Mouse (Mus musculus): ENCODE data around the gene Gcn1l1. TPM values are rescaled to one million over a fixed set of nuclear protein-coding genes. Genes with fewer than 3 reads are reported as not detected.

Gcn1l1 gene
- polyA plus RNA-seq, 1 experiment from 2014 or later = 35.1 TPM

- no peak for ATAC-seq (ENCODE audit: insufficient read depth, low FRiP score)
- no peaks in the 10 kb centered on the region for H3K9me3 ChIP-seq (replicated peaks; ENCODE audit: control insufficient read depth, low read length)
- H3K4me3 ChIP-seq (replicated peaks; ENCODE audit: low read length) = peak overlapping the region; percentile 72; the same call in 1 of the 2 replicates
- no peaks in the 10 kb centered on the region for H3K27me3 ChIP-seq (ENCODE audit: control insufficient read depth, insufficient read depth, low read length)
- 40% methylated on average over 5 of the region's 5 CpGs for WGBS
- no peak overlapping the region for H3K9ac ChIP-seq (ENCODE audit: low read length)
- H3K4me1 ChIP-seq (ENCODE audit: control insufficient read depth, insufficient read depth, low read length) = peaks cover 30% of the 10 kb centered on the region
- H3K4me2 ChIP-seq (ENCODE audit: low read depth, low read length) = peak overlapping the region; percentile 84
- H3K36me3 ChIP-seq (ENCODE audit: control insufficient read depth, insufficient read depth, low read length) = peaks cover 15% of the 10 kb centered on the region
- H3K27ac ChIP-seq (ENCODE audit: low read length) = no peak overlapping the region
These were observed 1.1 kb upstream of the Gcn1l1 start for GRCm38 (mm10) chr5:115563771-115564585.

GRCm38 (mm10) chr5:115565403-115565802 is 349 bp downstream of the Gcn1l1 start:
- 2% methylated on average over 46 of the region's 46 CpGs for WGBS
- peaks cover 15% of the 10 kb centered on the region for H3K36me3 ChIP-seq (ENCODE audit: control insufficient read depth, insufficient read depth, low read length)
- peaks cover 27% of the 10 kb centered on the region for H3K4me1 ChIP-seq (ENCODE audit: control insufficient read depth, insufficient read depth, low read length)
- peak; percentile 57; the same call in 1 of the 2 replicates for ATAC-seq (ENCODE audit: insufficient read depth, low FRiP score)
- H3K4me2 ChIP-seq (ENCODE audit: low read depth, low read length) = peak overlapping the region; percentile 84
- no peak overlapping the region for H3K27ac ChIP-seq (ENCODE audit: low read length)
- no peaks in the 10 kb centered on the region for H3K9me3 ChIP-seq (replicated peaks; ENCODE audit: control insufficient read depth, low read length)
- H3K27me3 ChIP-seq (ENCODE audit: control insufficient read depth, insufficient read depth, low read length) = no peaks in the 10 kb centered on the region
- H3K9ac ChIP-seq (ENCODE audit: low read length) = peak overlapping the region; percentile 94
- peak overlapping the region; percentile 72 for H3K4me3 ChIP-seq (replicated peaks; ENCODE audit: low read length)

GRCm38 (mm10) chr5:115568681-115569080 is 3.6 kb downstream of the Gcn1l1 start:
- no peak for ATAC-seq (ENCODE audit: insufficient read depth, low FRiP score)
- H3K4me2 ChIP-seq (ENCODE audit: low read depth, low read length) = no peak overlapping the region

GRCm38 (mm10) chr5:115569308-115569707 is 4.3 kb downstream of the Gcn1l1 start:
- H3K27ac ChIP-seq (ENCODE audit: low read length) = no peak overlapping the region
- peaks cover 16% of the 10 kb centered on the region for H3K4me1 ChIP-seq (ENCODE audit: control insufficient read depth, insufficient read depth, low read length)
- peak overlapping the region; percentile 36; the same call in 1 of the 2 replicates for H3K9ac ChIP-seq (ENCODE audit: low read length)
- H3K36me3 ChIP-seq (ENCODE audit: control insufficient read depth, insufficient read depth, low read length) = 0 out of 2 replicates have a peak, but pooled peaks cover 9% of the 10 kb centered on the region
- no peak overlapping the region for H3K4me3 ChIP-seq (replicated peaks; ENCODE audit: low read length)
- no peak for ATAC-seq (ENCODE audit: insufficient read depth, low FRiP score)
- 67% methylated on average over 11 of the region's 11 CpGs for WGBS
- no peak overlapping the region for H3K4me2 ChIP-seq (ENCODE audit: low read depth, low read length)
- no peaks in the 10 kb centered on the region for H3K27me3 ChIP-seq (ENCODE audit: control insufficient read depth, insufficient read depth, low read length)
- H3K9me3 ChIP-seq (replicated peaks; ENCODE audit: control insufficient read depth, low read length) = no peaks in the 10 kb centered on the region

More at GRCm38 (mm10) chr5:115568681-115569080, 3.6 kb downstream of the Gcn1l1 start:
- Histone ChIP-seq H3K4me3 (replicated peaks; ENCODE audit: low read length) (no peak overlapping the region), H3K9me3 (replicated peaks; ENCODE audit: control insufficient read depth, low read length) (no peaks in the 10 kb centered on the region), H3K36me3 (ENCODE audit: control insufficient read depth, insufficient read depth, low read length) (0 out of 2 replicates have a peak, but pooled peaks cover 7% of the 10 kb centered on the region), H3K9ac (ENCODE audit: low read length) (no peak overlapping the region), H3K4me1 (ENCODE audit: control insufficient read depth, insufficient read depth, low read length) (peaks cover 17% of the 10 kb centered on the region), H3K27me3 (ENCODE audit: control insufficient read depth, insufficient read depth, low read length) (no peaks in the 10 kb centered on the region), H3K27ac (ENCODE audit: low read length) (peak overlapping the region; percentile 23; the same call in 1 of the 2 replicates)
- 46% methylated on average over 10 of the region's 10 CpGs for WGBS

- Histone ChIP-seq H3K4me1 (ENCODE audit: control insufficient read depth, insufficient read depth, low read length) (peaks cover 12% of the 10 kb centered on the region), H3K4me2 (ENCODE audit: low read depth, low read length) (no peak overlapping the region), H3K27me3 (ENCODE audit: control insufficient read depth, insufficient read depth, low read length) (no peaks in the 10 kb centered on the region), H3K9ac (ENCODE audit: low read length) (no peak overlapping the region), H3K4me3 (replicated peaks; ENCODE audit: low read length) (no peak overlapping the region), H3K27ac (ENCODE audit: low read length) (no peak overlapping the region), H3K9me3 (replicated peaks; ENCODE audit: control insufficient read depth, low read length) (no peaks in the 10 kb centered on the region), H3K36me3 (ENCODE audit: control insufficient read depth, insufficient read depth, low read length) (0 out of 2 replicates have a peak, but pooled peaks cover 10% of the 10 kb centered on the region)
- 90% methylated on average over 4 of the region's 4 CpGs for WGBS
- no peak for ATAC-seq (ENCODE audit: insufficient read depth, low FRiP score)
These were observed 4.7 kb downstream of the Gcn1l1 start for GRCm38 (mm10) chr5:115569721-115570120.

GRCm38 (mm10) chr5:115571086-115571485 is 6.0 kb downstream of the Gcn1l1 start:
- H3K36me3 ChIP-seq (ENCODE audit: control insufficient read depth, insufficient read depth, low read length) = peaks cover 19% of the 10 kb centered on the region; the same call in 1 of the 2 replicates

GRCm38 (mm10) chr5:115572679-115573535 is 7.9 kb downstream of the Gcn1l1 start:
- 55% methylated on average over 17 of the region's 17 CpGs for WGBS
- Histone ChIP-seq H3K27ac (ENCODE audit: low read length) (peak overlapping the region; percentile 60), H3K36me3 (ENCODE audit: control insufficient read depth, insufficient read depth, low read length) (peaks cover 20% of the 10 kb centered on the region), H3K27me3 (ENCODE audit: control insufficient read depth, insufficient read depth, low read length) (no peaks in the 10 kb centered on the region), H3K9me3 (replicated peaks; ENCODE audit: control insufficient read depth, low read length) (no peaks in the 10 kb centered on the region), H3K4me3 (replicated peaks; ENCODE audit: low read length) (no peak overlapping the region), H3K9ac (ENCODE audit: low read length) (0 out of 2 replicates have a peak overlapping the region, but pooled peaks have one; percentile 15), H3K4me1 (ENCODE audit: control insufficient read depth, insufficient read depth, low read length) (0 out of 2 replicates have a peak, but pooled peaks cover 2% of the 10 kb centered on the region), H3K4me2 (ENCODE audit: low read depth, low read length) (no peak overlapping the region)
- ATAC-seq (ENCODE audit: insufficient read depth, low FRiP score) = peak; percentile 16; the same call in 1 of the 2 replicates

More at GRCm38 (mm10) chr5:115571086-115571485, 6.0 kb downstream of the Gcn1l1 start:
- Histone ChIP-seq H3K4me3 (replicated peaks; ENCODE audit: low read length) (no peak overlapping the region), H3K4me2 (ENCODE audit: low read depth, low read length) (no peak overlapping the region), H3K27me3 (ENCODE audit: control insufficient read depth, insufficient read depth, low read length) (no peaks in the 10 kb centered on the region), H3K9ac (ENCODE audit: low read length) (no peak overlapping the region), H3K4me1 (ENCODE audit: control insufficient read depth, insufficient read depth, low read length) (peaks cover 5% of the 10 kb centered on the region), H3K9me3 (replicated peaks; ENCODE audit: control insufficient read depth, low read length) (no peaks in the 10 kb centered on the region), H3K27ac (ENCODE audit: low read length) (no peak overlapping the region)
- ATAC-seq (ENCODE audit: insufficient read depth, low FRiP score) = no peak
- WGBS = 88% methylated on average over 7 of the region's 7 CpGs

- no peak overlapping the region for H3K4me3 ChIP-seq (replicated peaks; ENCODE audit: low read length)
- H3K27ac ChIP-seq (ENCODE audit: low read length) = no peak overlapping the region
- no peak overlapping the region for H3K9ac ChIP-seq (ENCODE audit: low read length)
- no peaks in the 10 kb centered on the region for H3K9me3 ChIP-seq (replicated peaks; ENCODE audit: control insufficient read depth, low read length)
- WGBS = 87% methylated on average over 8 of the region's 8 CpGs
- no peak overlapping the region for H3K4me2 ChIP-seq (ENCODE audit: low read depth, low read length)
- H3K36me3 ChIP-seq (ENCODE audit: control insufficient read depth, insufficient read depth, low read length) = peaks cover 27% of the 10 kb centered on the region
- no peak for ATAC-seq (ENCODE audit: insufficient read depth, low FRiP score)
- H3K27me3 ChIP-seq (ENCODE audit: control insufficient read depth, insufficient read depth, low read length) = no peaks in the 10 kb centered on the region
- 0 out of 2 replicates have a peak, but pooled peaks cover 2% of the 10 kb centered on the region for H3K4me1 ChIP-seq (ENCODE audit: control insufficient read depth, insufficient read depth, low read length)
These were observed 9.9 kb downstream of the Gcn1l1 start for GRCm38 (mm10) chr5:115574992-115575391.
